11 mouse cellular contexts compared by ENCODE assay signal in genomic region chr1:153100912-153101311, GRCm38 (mm10).
DNase-seq lines count a peak whose midpoint lies in the region; ATAC-seq and TF ChIP-seq lines count a peak whose summit lies in the region.
"Had no signal": no experiment of that assay in that cellular context is flagged by ENCODE, and none has a peak within 500 bp of the region (broad histone marks: within the 10 kb centered on the region; RNA-seq: fewer than 3 reads in every experiment).

No protein-coding gene starts in this region.

- no peak overlapping the region for H3K4me3 ChIP-seq in forebrain, embryonic 10.5 days
- no peak overlapping the region for H3K4me3 ChIP-seq in forebrain, postnatal 0 days (ENCODE audit: low read depth, low read length)
- no peak overlapping the region for H3K4me3 ChIP-seq in lung, embryonic 14.5 days (ENCODE audit: low read depth, low read length)
- no peak overlapping the region for H3K4me3 ChIP-seq in lung, adult 2 months (replicated peaks; ENCODE audit: extremely low read depth, low read depth, low read length)
- H3K4me3 ChIP-seq in embryonic facial prominence, embryonic 15.5 days (replicated peaks): no peak overlapping the region
- no peak overlapping the region for H3K4me3 ChIP-seq in stomach, embryonic 14.5 days (ENCODE audit: low read depth, low read length)
- H3K4me3 ChIP-seq: forebrain, embryonic 13.5 days; limb, embryonic 12.5 days; midbrain, embryonic 12.5 days had no signal

- no peak overlapping the region for H3K4me2 ChIP-seq in forebrain, postnatal 0 days (ENCODE audit: low read depth)
- peak overlapping the region; percentile 29 for H3K4me2 ChIP-seq in lung, embryonic 14.5 days
- no peak overlapping the region for H3K4me2 ChIP-seq in embryonic facial prominence, embryonic 15.5 days (replicated peaks)
- H3K4me2 ChIP-seq in stomach, embryonic 14.5 days (replicated peaks; ENCODE audit: low read depth, low read length): no peak overlapping the region
- H3K4me2 ChIP-seq: forebrain, embryonic 13.5 days; limb, embryonic 12.5 days; midbrain, embryonic 12.5 days had no signal

- peaks cover 29% of the 10 kb centered on the region for H3K4me1 ChIP-seq in forebrain, embryonic 10.5 days
- H3K4me1 ChIP-seq in forebrain, postnatal 0 days (ENCODE audit: insufficient read depth): no peaks in the 10 kb centered on the region
- peaks cover 8% of the 10 kb centered on the region; the same call in 1 of the 2 replicates for H3K4me1 ChIP-seq in lung, embryonic 14.5 days (ENCODE audit: insufficient read depth)
- H3K4me1 ChIP-seq in lung, adult 2 months (ENCODE audit: control insufficient read depth, insufficient read depth, low read length): peaks cover 3% of the 10 kb centered on the region
- peaks cover 14% of the 10 kb centered on the region; the same call in 1 of the 2 replicates for H3K4me1 ChIP-seq in embryonic facial prominence, embryonic 15.5 days
- peaks cover 10% of the 10 kb centered on the region; the same call in 1 of the 2 replicates for H3K4me1 ChIP-seq in stomach, embryonic 14.5 days (ENCODE audit: control insufficient read depth, insufficient read depth, low read length)
- H3K4me1 ChIP-seq: forebrain, embryonic 13.5 days had no signal

- DNase-seq in forebrain, embryonic 10.5 days (ENCODE audit: extremely low spot score, low spot score): no peak
- DNase-seq in forebrain, postnatal 0 days: no peak
- DNase-seq in lung, embryonic 14.5 days: peak; percentile 59
- DNase-seq in lung, adult 2 months: no peak
- no peak for DNase-seq in left cerebral cortex, postnatal 10 days (ENCODE audit: extremely low spot score in 1 of 2, low spot score in 2 of 2)

- no peak for ATAC-seq in forebrain, postnatal 0 days
- no peak for ATAC-seq in lung, embryonic 14.5 days (ENCODE audit: insufficient read depth)
- ATAC-seq in embryonic facial prominence, embryonic 15.5 days (ENCODE audit: insufficient number of reproducible peaks, low FRiP score, low TSS enrichment, low read depth): no peak
- ATAC-seq in stomach, embryonic 14.5 days (ENCODE audit: insufficient number of reproducible peaks, insufficient read depth, low FRiP score, low read depth): no peak
- no peak for ATAC-seq in erythroblast, adult 5-6 weeks (replicated peaks; ENCODE audit: low FRiP score, poor library complexity, severe bottlenecking)
- ATAC-seq: forebrain, embryonic 13.5 days had no signal

- no peaks in the 10 kb centered on the region for H3K9me3 ChIP-seq in forebrain, embryonic 10.5 days
- no peaks in the 10 kb centered on the region for H3K9me3 ChIP-seq in forebrain, postnatal 0 days (ENCODE audit: low read length)
- no peaks in the 10 kb centered on the region for H3K9me3 ChIP-seq in lung, embryonic 14.5 days (ENCODE audit: low read depth, low read length)
- no peaks in the 10 kb centered on the region for H3K9me3 ChIP-seq in embryonic facial prominence, embryonic 15.5 days (replicated peaks)
- H3K9me3 ChIP-seq in stomach, embryonic 14.5 days (ENCODE audit: control insufficient read depth, low read depth, low read length): no peaks in the 10 kb centered on the region
- H3K9me3 ChIP-seq: forebrain, embryonic 13.5 days; limb, embryonic 12.5 days; midbrain, embryonic 12.5 days had no signal

- peaks cover 7% of the 10 kb centered on the region; the same call in 1 of the 2 replicates for H3K27me3 ChIP-seq in forebrain, embryonic 10.5 days (ENCODE audit: poor library complexity, severe bottlenecking)
- H3K27me3 ChIP-seq in forebrain, postnatal 0 days (ENCODE audit: insufficient read depth, low read length): no peaks in the 10 kb centered on the region
- H3K27me3 ChIP-seq in lung, embryonic 14.5 days (ENCODE audit: insufficient read depth, low read length): no peaks in the 10 kb centered on the region
- H3K27me3 ChIP-seq in embryonic facial prominence, embryonic 15.5 days: no peaks in the 10 kb centered on the region
- H3K27me3 ChIP-seq in stomach, embryonic 14.5 days (ENCODE audit: control insufficient read depth, insufficient read depth, low read length): no peaks in the 10 kb centered on the region
- H3K27me3 ChIP-seq: limb, embryonic 12.5 days had no signal

- intact Hi-C loops in left cerebral cortex, postnatal 10 days (cut with DNase I): loop anchor here (5.0 to 10.0 kb wide), 2 partner anchors 124 to 286 kb away; no protein-coding TSS in a partner anchor

- WGBS in forebrain, embryonic 10.5 days: 51% methylated on average over 9 of the region's 9 CpGs
- WGBS in forebrain, postnatal 0 days: 66% methylated on average over 9 of the region's 9 CpGs
- WGBS in lung, embryonic 14.5 days: 10% methylated on average over 9 of the region's 9 CpGs
- 35% methylated on average over 9 of the region's 9 CpGs for WGBS in lung, adult 2 months
- 36% methylated on average over 9 of the region's 9 CpGs for WGBS in embryonic facial prominence, embryonic 15.5 days
- WGBS in stomach, embryonic 14.5 days: 12% methylated on average over 9 of the region's 9 CpGs

- no peaks in the 10 kb centered on the region for H3K36me3 ChIP-seq in forebrain, embryonic 10.5 days (replicated peaks)
- H3K36me3 ChIP-seq in forebrain, postnatal 0 days (ENCODE audit: insufficient read depth): peaks cover 4% of the 10 kb centered on the region
- no peaks in the 10 kb centered on the region for H3K36me3 ChIP-seq in lung, embryonic 14.5 days (ENCODE audit: insufficient read depth)
- no peaks in the 10 kb centered on the region for H3K36me3 ChIP-seq in embryonic facial prominence, embryonic 15.5 days
- no peaks in the 10 kb centered on the region for H3K36me3 ChIP-seq in stomach, embryonic 14.5 days (ENCODE audit: control insufficient read depth, insufficient read depth, low read length)
- H3K36me3 ChIP-seq: limb, embryonic 12.5 days; midbrain, embryonic 12.5 days had no signal

- H3K27ac ChIP-seq in forebrain, embryonic 10.5 days: 0 out of 2 replicates have a peak overlapping the region, but pooled peaks have one; percentile 20
- H3K27ac ChIP-seq in forebrain, postnatal 0 days (ENCODE audit: low read depth, low read length): no peak overlapping the region
- H3K27ac ChIP-seq in lung, embryonic 14.5 days (ENCODE audit: low read depth): peak overlapping the region; percentile 78
- peak overlapping the region; percentile 45; the same call in 1 of the 2 replicates for H3K27ac ChIP-seq in embryonic facial prominence, embryonic 15.5 days (replicated peaks)
- peak overlapping the region; percentile 40; the same call in 1 of the 2 replicates for H3K27ac ChIP-seq in stomach, embryonic 14.5 days (ENCODE audit: low read length)
- H3K27ac ChIP-seq: forebrain, embryonic 13.5 days; limb, embryonic 12.5 days; midbrain, embryonic 12.5 days had no signal

- no peak for TF ChIP-seq CTCF in forebrain, postnatal 0 days (IDR thresholded peaks at IDR 0.05; ENCODE audit: low read depth)
- no peak for TF ChIP-seq CTCF in lung, embryonic 14.5 days (IDR thresholded peaks at IDR 0.05; ENCODE audit: low read depth)
- no peak for TF ChIP-seq CTCF in lung, adult 2 months (IDR thresholded peaks at IDR 0.05; ENCODE audit: insufficient read depth, low read length)

- no peak for TF ChIP-seq POLR2A in lung, adult 2 months (IDR thresholded peaks at IDR 0.05; ENCODE audit: borderline replicate concordance, extremely low read depth, low read depth, low read length)

- no peak overlapping the region for H3K9ac ChIP-seq in forebrain, postnatal 0 days
- no peak overlapping the region for H3K9ac ChIP-seq in lung, embryonic 14.5 days
- no peak overlapping the region for H3K9ac ChIP-seq in embryonic facial prominence, embryonic 15.5 days
- no peak overlapping the region for H3K9ac ChIP-seq in stomach, embryonic 14.5 days (replicated peaks; ENCODE audit: low read depth, low read length)
- H3K9ac ChIP-seq: forebrain, embryonic 13.5 days; limb, embryonic 12.5 days; midbrain, embryonic 12.5 days had no signal
